Mouse (Mus musculus) ES-E14 (cell line): ENCODE measurements at regions not wholly inside any gene's neighbourhood (a gene's known extent, or its start where the extent isn't known, plus 50 kb on each side); places are given as distances from the start of the nearest gene placed in this dataset.

ENCODE experiments used
- HCFC1 ChIP-seq: IDR thresholded peaks from 2 replicates; pipeline ENCODE4 v1.6.1; 2012; ENCODE audit warnings: low read length, inconsistent platforms, borderline replicate concordance; ENCODE audit not compliant: insufficient read depth
- ZC3H11A ChIP-seq: IDR thresholded peaks from 2 replicates; pipeline ENCODE4 v1.6.1; 2012; ENCODE audit warnings: low read depth, mild to moderate bottlenecking, inconsistent platforms, low read length, borderline replicate concordance

DNA sequence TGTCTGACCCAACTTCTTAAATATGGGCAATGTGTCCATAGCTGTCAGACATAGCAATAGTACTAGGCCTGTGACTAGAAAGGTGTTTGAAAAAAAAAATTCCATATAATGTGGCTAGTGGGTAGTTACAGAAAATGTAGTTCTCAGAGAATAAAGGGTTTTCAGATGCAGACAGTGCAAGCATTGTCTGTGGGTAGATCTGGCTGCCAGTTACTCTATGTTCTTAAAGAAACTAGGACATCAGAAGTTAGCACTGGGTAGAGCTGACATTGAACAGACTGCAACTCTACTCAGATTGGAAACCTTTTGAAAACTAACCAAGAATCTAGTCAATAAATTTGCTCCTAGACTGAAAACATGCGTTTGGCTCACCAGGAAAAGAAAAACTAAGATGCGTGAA is 154.5 kb upstream of the Negr1 start:
- TF ChIP-seq HCFC1 (no peak), ZC3H11A (no peak)
